Mouse (Mus musculus) common myeloid progenitor, adult 5-6 weeks (primary cell): ENCODE results near the gene Foxn1. TPM values are rescaled to one million over a fixed set of nuclear protein-coding genes. Genes with fewer than 3 reads are reported as not detected.

Source experiments
- ATAC-seq: replicated peaks from 2 replicates; pipeline ENCODE4 v1.8.0; 2016; ENCODE audit warnings: low read depth, mild to moderate bottlenecking, moderate TSS enrichment, inconsistent platforms; ENCODE audit not compliant: poor library complexity, severe bottlenecking
- total RNA-seq: library from RNA; stranded (forward); fragments of 200-1000, 187-1606 nt; gene quantifications from 2 replicates; pipeline ENCODE4 v1.2.3, GENCODE M21; 2017

Gene Foxn1
- not detected in 2 replicates for total RNA-seq

GRCm38 (mm10) chr11:78386508-78387043, at the start of gene Foxn1:
Gene Foxn1 (minus strand): TSS chr11:78386558.
- ATAC-seq: no peak

- ATAC-seq: peak; percentile 84
These were observed 49.5 kb upstream of the Foxn1 start for GRCm38 (mm10) chr11:78435776-78436349.

- no peak for ATAC-seq
These were observed 47.7 kb upstream of the Foxn1 start for GRCm38 (mm10) chr11:78434052-78434451.

GRCm38 (mm10) chr11:78431176-78431575, 44.8 kb upstream of the Foxn1 start:
- ATAC-seq: no peak

GRCm38 (mm10) chr11:78430195-78430878, 44.0 kb upstream of the Foxn1 start:
- ATAC-seq: no peak

- no peak for ATAC-seq
These were observed 42.0 kb upstream of the Foxn1 start for GRCm38 (mm10) chr11:78428309-78428708.

- no peak for ATAC-seq
These were observed 41.3 kb upstream of the Foxn1 start for GRCm38 (mm10) chr11:78427655-78428054.

- no peak for ATAC-seq
These were observed 39.2 kb upstream of the Foxn1 start for GRCm38 (mm10) chr11:78425572-78425971.

GRCm38 (mm10) chr11:78424352-78424751, 38.0 kb upstream of the Foxn1 start:
- ATAC-seq: no peak

GRCm38 (mm10) chr11:78422055-78422819, 35.9 kb upstream of the Foxn1 start, which contains the start of gene Slc13a2:
Gene Slc13a2 (minus strand): TSS chr11:78422217.
- peak; percentile 24; the same call in 1 of the 2 replicates for ATAC-seq

- ATAC-seq: peak; percentile 88
These were observed 35.0 kb upstream of the Foxn1 start for GRCm38 (mm10) chr11:78421201-78422009.

GRCm38 (mm10) chr11:78420263-78420889, 34.0 kb upstream of the Foxn1 start:
- ATAC-seq: peak; percentile 19

GRCm38 (mm10) chr11:78416854-78417253, 30.5 kb upstream of the Foxn1 start:
- no peak for ATAC-seq

GRCm38 (mm10) chr11:78412861-78413260, 26.5 kb upstream of the Foxn1 start:
- ATAC-seq: no peak

- ATAC-seq: no peak
These were observed 26.0 kb upstream of the Foxn1 start for GRCm38 (mm10) chr11:78412324-78412850.

- 0 out of 2 replicates have a peak, but pooled peaks have one; percentile 18 for ATAC-seq
These were observed 25.4 kb upstream of the Foxn1 start for GRCm38 (mm10) chr11:78411606-78412323.

GRCm38 (mm10) chr11:78408256-78409240, 22.2 kb upstream of the Foxn1 start:
- no peak for ATAC-seq
